Mouse (Mus musculus) frontal cortex, adult (tissue): ENCODE measurements at regions not wholly inside any gene's neighbourhood (a gene's known extent, or its start where the extent isn't known, plus 50 kb on each side); places are given as distances from the start of the nearest gene placed in this dataset.

Experiments
- ATAC-seq: cut with Nextera tagmentation; 2 replicates; pipeline ENCODE4 v1.9.2; 2017; ENCODE audit warnings: mild to moderate bottlenecking, moderate library complexity, mixed read lengths; ENCODE audit not compliant: low TSS enrichment

GRCm38 (mm10) chr10:98434974-98435373, 479.2 kb upstream of the Atp2b1 start:
- ATAC-seq, result no peak

GRCm38 (mm10) chr10:98461538-98461937, 452.7 kb upstream of the Atp2b1 start:
- no peak for ATAC-seq

- ATAC-seq, result no peak
Observed at GRCm38 (mm10) chr10:98474581-98474980, 439.6 kb upstream of the Atp2b1 start.

GRCm38 (mm10) chr10:98485751-98486681, 428.2 kb upstream of the Atp2b1 start:
- ATAC-seq, result peak; percentile 96

GRCm38 (mm10) chr10:98494354-98494753, 419.9 kb upstream of the Atp2b1 start:
- peak; percentile 98 for ATAC-seq

GRCm38 (mm10) chr10:98496254-98496653, 418.0 kb upstream of the Atp2b1 start:
- ATAC-seq, result no peak

GRCm38 (mm10) chr10:98500315-98500714, 413.9 kb upstream of the Atp2b1 start:
- ATAC-seq, result peak; percentile 81

- ATAC-seq, result peak; percentile 69
Observed at GRCm38 (mm10) chr10:98501566-98501965, 412.6 kb upstream of the Atp2b1 start.

GRCm38 (mm10) chr10:98504524-98504923, 409.7 kb upstream of the Atp2b1 start:
- no peak for ATAC-seq

- peak; percentile 88 for ATAC-seq
Observed at GRCm38 (mm10) chr10:98508515-98509143, 405.6 kb upstream of the Atp2b1 start.

GRCm38 (mm10) chr10:98514836-98515235, 399.4 kb upstream of the Atp2b1 start:
- ATAC-seq, result no peak

GRCm38 (mm10) chr10:98517609-98518008, 396.6 kb upstream of the Atp2b1 start:
- no peak for ATAC-seq

GRCm38 (mm10) chr10:98529565-98529964, 384.6 kb upstream of the Atp2b1 start:
- peak; percentile 89 for ATAC-seq

- no peak for ATAC-seq
Observed at GRCm38 (mm10) chr10:98531425-98531824, 382.8 kb upstream of the Atp2b1 start.

GRCm38 (mm10) chr10:98538706-98539105, 375.5 kb upstream of the Atp2b1 start:
- ATAC-seq, result no peak

- ATAC-seq, result no peak
Observed at GRCm38 (mm10) chr10:98541062-98541461, 373.1 kb upstream of the Atp2b1 start.

GRCm38 (mm10) chr10:98542072-98542471, 372.1 kb upstream of the Atp2b1 start:
- no peak for ATAC-seq

- ATAC-seq, result no peak
Observed at GRCm38 (mm10) chr10:98543253-98543997, 370.8 kb upstream of the Atp2b1 start.

GRCm38 (mm10) chr10:98543998-98544349, 370.2 kb upstream of the Atp2b1 start:
- no peak for ATAC-seq

- no peak for ATAC-seq
Observed at GRCm38 (mm10) chr10:98554575-98554974, 359.6 kb upstream of the Atp2b1 start.

GRCm38 (mm10) chr10:98557470-98558060, 356.6 kb upstream of the Atp2b1 start:
- ATAC-seq, result no peak

- ATAC-seq, result no peak
Observed at GRCm38 (mm10) chr10:98558560-98558959, 355.6 kb upstream of the Atp2b1 start.
